Mouse (Mus musculus) brown adipose tissue, adult 24 weeks (tissue): ENCODE measurements around the gene Osbp. TPM values are rescaled to one million over a fixed set of nuclear protein-coding genes. Genes with fewer than 3 reads are reported as not detected.

ENCODE experiments used
- H3K27ac ChIP-seq: fragments of 200-500 bp; replicated peaks from 2 replicates; pipeline ENCODE4 v1.5.1; 2012; ENCODE audit warnings: low read depth, mild to moderate bottlenecking, low read length
- H3K4me1 ChIP-seq: fragments of 200-500 bp; 2 replicates; pipeline ENCODE4 v1.6.1; 2012; ENCODE audit warnings: low read length, mixed read lengths; ENCODE audit not compliant: control insufficient read depth, insufficient read depth, insufficient read length
- H3K4me3 ChIP-seq: fragments of 200-500 bp; 2 replicates; pipeline ENCODE4 v1.5.1; 2012; ENCODE audit warnings: low read depth, mild to moderate bottlenecking, low read length, moderate library complexity; ENCODE audit not compliant: insufficient read depth
- polyA plus RNA-seq: library from polyadenylated mRNA; stranded (reverse); fragments of >200 nt; gene quantifications from 2 replicates; pipeline ENCODE4 v1.2.4, GENCODE M21; 2012; ENCODE audit not compliant: missing spikeins, insufficient read depth, insufficient read length

Osbp gene
- polyA plus RNA-seq, 1 experiment: 31.0 TPM

GRCm38 (mm10) chr19:12011560-12012556, 46.1 kb downstream of the Osbp start:
- no peaks in the 10 kb centered on the region for H3K4me1 ChIP-seq
- H3K27ac ChIP-seq: no peak overlapping the region
- H3K4me3 ChIP-seq: peak overlapping the region; percentile 64

GRCm38 (mm10) chr19:12012615-12013014, 46.9 kb downstream of the Osbp start:
- H3K4me3 ChIP-seq: peak overlapping the region; percentile 49
- H3K4me1 ChIP-seq: no peaks in the 10 kb centered on the region
- H3K27ac ChIP-seq: no peak overlapping the region

DNA sequence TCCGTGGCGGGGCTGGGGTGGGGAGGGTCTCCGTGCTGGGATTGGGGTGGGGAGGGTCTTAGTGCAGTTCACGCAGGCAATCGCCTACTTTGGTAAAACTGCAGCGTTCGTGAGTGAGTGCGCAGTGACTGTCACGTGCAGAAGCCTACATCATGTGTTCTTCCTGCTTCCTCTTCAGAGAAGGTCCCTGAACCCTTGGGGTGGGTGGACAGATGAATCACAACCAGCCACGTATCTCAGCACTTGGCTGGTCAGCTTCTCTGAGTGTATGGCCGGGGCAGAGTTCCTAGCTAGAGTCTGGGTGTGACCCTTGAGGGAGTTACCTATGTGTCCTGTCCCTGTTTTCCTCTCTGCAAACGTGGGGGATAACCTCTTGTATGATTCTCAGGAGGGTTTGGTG, 47.5 kb downstream of the Osbp start:
- Histone ChIP-seq H3K4me3 (peak overlapping the region; percentile 8; the same call in 1 of the 2 replicates), H3K4me1 (no peaks in the 10 kb centered on the region), H3K27ac (no peak overlapping the region; the same call in 1 of the 2 replicates)

GRCm38 (mm10) chr19:12015708-12016107, 50.0 kb downstream of the Osbp start:
- Histone ChIP-seq H3K27ac (no peak overlapping the region), H3K4me1 (no peaks in the 10 kb centered on the region), H3K4me3 (no peak overlapping the region)

- Histone ChIP-seq H3K4me3 (no peak overlapping the region), H3K4me1 (no peaks in the 10 kb centered on the region), H3K27ac (no peak overlapping the region)
Measured at GRCm38 (mm10) chr19:12016192-12016591, 50.5 kb downstream of the Osbp start.

DNA sequence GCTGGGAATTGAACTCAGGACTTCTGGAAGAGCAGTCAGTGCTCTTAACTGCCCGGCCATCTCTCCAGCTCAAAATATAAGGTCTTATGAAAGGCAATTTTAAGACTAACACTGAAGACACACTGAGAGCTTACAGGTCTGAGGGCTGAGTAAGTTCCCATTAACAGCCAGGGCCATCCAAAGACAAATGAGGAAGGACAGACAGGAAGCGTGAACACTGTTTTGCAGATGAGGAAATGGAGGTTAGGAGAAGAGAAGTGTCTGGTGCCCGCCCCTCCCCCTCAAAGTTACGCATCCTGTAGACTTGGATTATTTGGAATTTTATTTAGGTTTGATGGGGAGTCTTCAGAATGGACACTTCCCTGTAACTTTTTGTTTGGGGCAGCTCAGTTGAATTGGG, 58.4 kb downstream of the Osbp start:
- Histone ChIP-seq H3K4me1 (no peaks in the 10 kb centered on the region), H3K4me3 (no peak overlapping the region), H3K27ac (no peak overlapping the region)

DNA sequence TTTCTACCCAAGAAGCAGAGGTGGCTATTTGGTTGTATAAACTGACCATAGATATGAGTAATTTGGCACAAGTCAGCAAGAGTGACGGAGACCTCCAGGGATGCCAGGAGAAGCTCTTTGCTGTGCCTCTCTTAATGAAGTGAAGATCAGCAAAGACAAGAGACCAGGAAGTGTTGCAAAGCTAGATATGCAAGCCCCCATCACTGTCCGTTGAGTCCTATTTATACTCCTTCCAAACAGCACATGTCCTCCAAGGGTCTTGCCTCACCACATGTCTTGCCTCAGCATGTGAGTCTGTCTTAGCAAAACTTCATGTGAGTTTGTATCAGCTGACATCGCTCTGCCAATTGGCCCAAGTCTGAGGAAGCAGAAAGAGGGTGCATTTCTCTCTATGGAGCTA, 59.6 kb downstream of the Osbp start:
- H3K4me1 ChIP-seq: no peaks in the 10 kb centered on the region
- no peak overlapping the region for H3K4me3 ChIP-seq
- H3K27ac ChIP-seq: no peak overlapping the region

DNA sequence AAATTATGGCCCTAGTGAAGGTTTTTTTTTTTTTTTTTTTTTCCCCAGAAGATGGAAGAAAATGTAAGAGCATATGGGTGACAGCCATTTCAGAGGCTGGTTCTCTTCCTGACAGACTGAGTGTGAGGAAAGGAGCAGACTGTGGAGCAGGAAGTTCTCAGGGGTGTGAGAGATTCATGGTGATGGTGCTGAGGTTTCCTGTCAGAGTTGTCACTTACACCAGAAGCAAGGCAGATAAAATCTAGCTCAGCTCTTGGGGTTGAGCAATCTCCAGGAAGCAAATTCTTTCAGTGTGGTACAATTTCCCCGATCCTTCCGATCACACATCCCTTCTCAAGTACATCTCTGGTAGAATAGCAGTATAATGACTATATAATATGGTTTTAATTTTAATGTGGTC, 60.9 kb downstream of the Osbp start:
- H3K4me1 ChIP-seq: no peaks in the 10 kb centered on the region

DNA sequence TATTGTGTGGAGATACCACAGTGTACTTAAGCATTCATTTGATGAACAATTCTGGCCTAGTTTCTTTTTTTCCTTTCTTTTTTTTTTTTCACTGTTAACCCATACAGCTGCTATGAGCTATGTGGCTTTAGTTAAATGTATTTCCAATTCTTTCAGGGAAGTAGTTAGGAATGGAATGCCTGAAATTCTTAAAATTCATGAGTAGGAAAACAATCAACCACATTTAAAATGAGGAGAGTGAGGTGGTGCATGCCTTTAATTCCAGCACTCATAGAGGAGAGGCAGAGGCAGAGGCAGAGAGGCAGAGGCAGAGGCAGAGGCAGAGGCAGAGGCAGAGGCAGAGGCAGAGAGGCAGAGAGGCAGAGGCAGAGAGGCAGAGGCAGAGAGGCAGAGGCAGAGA, 72.0 kb downstream of the Osbp start:
- no peak overlapping the region for H3K4me3 ChIP-seq
- no peak overlapping the region for H3K27ac ChIP-seq
- H3K4me1 ChIP-seq: no peaks in the 10 kb centered on the region

More for the DNA sequence above, 60.9 kb downstream of the Osbp start:
- Histone ChIP-seq H3K27ac (no peak overlapping the region), H3K4me3 (no peak overlapping the region)

- no peak within 1 kb of the TSS for H3K27ac ChIP-seq
- H3K4me3 ChIP-seq: no peak within 1 kb of the TSS
- H3K4me1 ChIP-seq: no peaks in the 10 kb centered on the region
Measured at GRCm38 (mm10) chr19:12041217-12041616, 75.5 kb downstream of the Osbp start, which contains the start of gene Olfr1423. Olfr1423 (minus strand) TSS chr19:12041317.

GRCm38 (mm10) chr19:12043163-12043562, 77.4 kb downstream of the Osbp start:
- Histone ChIP-seq H3K4me3 (no peak overlapping the region), H3K4me1 (no peaks in the 10 kb centered on the region), H3K27ac (no peak overlapping the region)

Other genes starting within 250 kb of the Osbp start
- not detected in 2 replicates for gene Gif, start 218.4 kb upstream of the Osbp start, polyA plus RNA-seq
- gene Mrpl16, start 195.6 kb upstream of the Osbp start, polyA plus RNA-seq: 113 and 132 TPM in 2 replicates
- gene Stx3, start 146.5 kb upstream of the Osbp start, polyA plus RNA-seq: 1.2 and 2.1 TPM in 2 replicates
- not detected in 2 replicates for gene Olfr1417, start 126.7 kb upstream of the Osbp start, polyA plus RNA-seq
- not detected in 2 replicates for gene Olfr1418, start 104.9 kb upstream of the Osbp start, polyA plus RNA-seq
- gene Olfr1419, start 90.8 kb upstream of the Osbp start, polyA plus RNA-seq: not detected in 2 replicates
- not detected in 2 replicates for gene Olfr1420, start 79.4 kb upstream of the Osbp start, polyA plus RNA-seq
- gene Patl1, start 53.5 kb upstream of the Osbp start, polyA plus RNA-seq: 16.6 and 20.5 TPM in 2 replicates
- not detected in 2 replicates for gene Olfr1423, start 75.4 kb downstream of the Osbp start, polyA plus RNA-seq
- not detected in 2 replicates for gene Olfr1424, start 96.7 kb downstream of the Osbp start, polyA plus RNA-seq
- not detected in 2 replicates for gene Olfr1425, start 111.8 kb downstream of the Osbp start, polyA plus RNA-seq
- not detected in 2 replicates for gene Olfr1426, start 126.1 kb downstream of the Osbp start, polyA plus RNA-seq
- not detected in 2 replicates for gene Olfr1427, start 137.4 kb downstream of the Osbp start, polyA plus RNA-seq
- gene Olfr1428, start 150.0 kb downstream of the Osbp start, polyA plus RNA-seq: not detected in 2 replicates
- not detected in 2 replicates for gene Olfr76, start 157.3 kb downstream of the Osbp start, polyA plus RNA-seq
- not detected in 2 replicates for gene Olfr1555-ps1, start 204.2 kb downstream of the Osbp start, polyA plus RNA-seq
- gene Olfr1431, start 234.7 kb downstream of the Osbp start, polyA plus RNA-seq: not detected in 2 replicates